Mouse (Mus musculus) C3H10T1/2 (cell line): ENCODE results near the gene Rhox3f. TPM values are rescaled to one million over a fixed set of nuclear protein-coding genes. Genes with fewer than 3 reads are reported as not detected.

ENCODE experiments used
- polyA plus RNA-seq, 2 experiments: library from polyadenylated mRNA; unstranded; fragments of >200 nt; fragmentation: generic; extraction: Trizol; gene quantifications; one replicate each; pipeline ENCODE4 v1.2.1; 2012; ENCODE audit warnings: missing spikeins in 2 of 2

The Rhox3f gene
- polyA plus RNA-seq, result not detected

GRCm38 (mm10) chrX:37580692-37581091 lies at the start of gene Rhox3f:
Gene Rhox3f (plus strand): TSS chrX:37580992.

DNA sequence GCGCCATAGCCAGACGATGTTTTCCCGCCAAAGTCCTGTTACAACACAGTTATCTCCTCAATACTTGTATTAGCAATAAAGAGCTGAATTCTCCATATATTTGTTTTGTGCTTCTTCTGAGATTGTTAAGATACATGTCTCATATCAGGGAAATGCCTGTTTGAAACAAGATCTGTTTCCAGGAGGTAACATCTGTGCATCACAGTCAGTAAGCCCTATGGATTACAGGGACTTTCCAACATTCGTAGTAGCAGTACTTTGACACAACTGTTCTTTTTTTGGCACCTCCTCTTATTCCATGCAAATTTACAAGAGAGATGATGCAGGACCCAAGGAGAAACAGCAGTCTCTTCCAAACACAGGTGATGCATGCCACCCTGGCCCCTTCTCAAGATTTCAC lies 39.1 kb upstream of the Rhox3f start, which contains the start of gene Rhox3e:
TSS of gene Rhox3e (plus strand) at position 301 of the 400 bp plus-strand sequence.

DNA sequence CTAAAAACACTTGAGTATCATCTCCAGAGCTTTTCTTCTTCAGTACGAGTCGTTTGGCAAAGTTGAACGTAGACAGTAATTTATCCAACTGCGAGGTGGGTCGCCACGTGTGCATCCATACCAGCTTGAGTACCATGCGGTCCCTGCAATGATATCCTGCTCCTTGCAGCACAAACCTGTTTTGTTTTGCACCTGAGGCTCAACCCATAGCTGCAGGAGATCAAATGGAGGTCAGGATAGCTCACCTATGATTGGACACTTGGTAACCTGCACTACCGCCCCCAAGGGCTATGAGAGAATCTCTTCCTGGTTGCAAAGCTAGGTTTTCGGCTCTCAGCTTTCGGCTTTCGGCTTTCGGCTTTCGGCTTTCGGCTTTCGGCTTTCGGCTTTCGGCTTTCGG lies 23.7 kb upstream of the Rhox3f start, which contains the start of gene Rhox4e:
TSS of gene Rhox4e (plus strand) at position 301 of the 400 bp plus-strand sequence.

DNA sequence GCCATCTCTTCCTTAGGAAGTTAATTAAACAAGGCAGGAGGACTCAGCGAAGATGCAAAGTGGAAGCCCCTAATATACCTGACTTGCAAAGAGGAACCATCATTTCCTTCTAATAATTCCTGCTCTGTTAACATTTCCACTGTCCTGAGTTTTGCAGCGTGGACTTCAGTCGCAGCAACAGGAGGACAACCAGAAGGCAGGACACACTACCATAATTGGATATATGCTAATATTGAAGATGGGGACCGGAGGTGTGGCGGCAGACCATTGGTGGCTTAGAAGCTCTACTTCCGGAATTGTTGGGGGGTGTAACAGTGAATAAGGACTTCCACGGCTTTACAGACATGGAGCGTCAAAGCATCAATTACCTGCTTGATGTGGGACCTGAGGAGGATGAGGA lies 9.7 kb upstream of the Rhox3f start, which contains the start of gene Rhox2f:
TSS of gene Rhox2f (plus strand) at position 301 of the 400 bp plus-strand sequence.

GRCm38 (mm10) chrX:37607604-37608003 lies 26.8 kb downstream of the Rhox3f start, which contains the start of gene Rhox4f:
Gene Rhox4f (minus strand): TSS chrX:37607704.

GRCm38 (mm10) chrX:37628512-37628911 lies 47.7 kb downstream of the Rhox3f start, which contains the start of gene Rhox3g:
Gene Rhox3g (minus strand): TSS chrX:37628612.

Other genes with a start within 250 kb of the Rhox3f start
- not detected for gene Rhox3a2, start 201.0 kb upstream of the Rhox3f start, polyA plus RNA-seq
- gene Rhox4a2, start 190.1 kb upstream of the Rhox3f start, polyA plus RNA-seq, result not detected
- not detected for gene Rhox2b, start 168.9 kb upstream of the Rhox3f start, polyA plus RNA-seq
- gene Rhox4b, start 148.5 kb upstream of the Rhox3f start, polyA plus RNA-seq, result not detected
- gene Rhox2c, start 127.3 kb upstream of the Rhox3f start, polyA plus RNA-seq, result not detected
- not detected for gene Rhox3c, start 122.4 kb upstream of the Rhox3f start, polyA plus RNA-seq
- gene Rhox4c, start 100.7 kb upstream of the Rhox3f start, polyA plus RNA-seq, result not detected
- gene Rhox2d, start 87.6 kb upstream of the Rhox3f start, polyA plus RNA-seq, result not detected
- not detected for gene Rhox4d, start 66.6 kb upstream of the Rhox3f start, polyA plus RNA-seq
- not detected for gene Rhox2e, start 50.5 kb upstream of the Rhox3f start, polyA plus RNA-seq
- not detected for gene Rhox3e, start 39.0 kb upstream of the Rhox3f start, polyA plus RNA-seq
- not detected for gene Rhox4e, start 23.6 kb upstream of the Rhox3f start, polyA plus RNA-seq
- not detected for gene Rhox2f, start 9.6 kb upstream of the Rhox3f start, polyA plus RNA-seq
- gene Rhox4f, start 26.7 kb downstream of the Rhox3f start, polyA plus RNA-seq, result not detected
- gene Rhox3g, start 47.6 kb downstream of the Rhox3f start, polyA plus RNA-seq, result not detected
- gene Rhox2g, start 62.5 kb downstream of the Rhox3f start, polyA plus RNA-seq, result not detected
- gene Rhox4g, start 70.3 kb downstream of the Rhox3f start, polyA plus RNA-seq, result not detected
- gene Rhox3h, start 87.8 kb downstream of the Rhox3f start, polyA plus RNA-seq, result not detected
- gene Rhox2h, start 92.3 kb downstream of the Rhox3f start, polyA plus RNA-seq, result under 1 TPM in 1 of 2 experiments, not detected in 1; 0.04 TPM
- 1 to 10 TPM; 3.4 to 8.1 TPM for gene Rhox5, start 223.8 kb downstream of the Rhox3f start, polyA plus RNA-seq
- gene Rhox6, start 245.9 kb downstream of the Rhox3f start, polyA plus RNA-seq, result not detected